Mouse (Mus musculus): ENCODE measurements around the gene Gm13057. TPM values are rescaled to one million over a fixed set of nuclear protein-coding genes. Genes with fewer than 3 reads are reported as not detected.
"Not testable (repeated sequence)": the region's sequence is repeated elsewhere in the genome, so short reads cannot be mapped to it uniquely, and the experiment has no call there.

The Gm13057 gene
- not detected in 2 replicates for polyA plus RNA-seq (2015; fragmentation: Nextera tagmentation; extraction: Ambion mirVana)

DNA sequence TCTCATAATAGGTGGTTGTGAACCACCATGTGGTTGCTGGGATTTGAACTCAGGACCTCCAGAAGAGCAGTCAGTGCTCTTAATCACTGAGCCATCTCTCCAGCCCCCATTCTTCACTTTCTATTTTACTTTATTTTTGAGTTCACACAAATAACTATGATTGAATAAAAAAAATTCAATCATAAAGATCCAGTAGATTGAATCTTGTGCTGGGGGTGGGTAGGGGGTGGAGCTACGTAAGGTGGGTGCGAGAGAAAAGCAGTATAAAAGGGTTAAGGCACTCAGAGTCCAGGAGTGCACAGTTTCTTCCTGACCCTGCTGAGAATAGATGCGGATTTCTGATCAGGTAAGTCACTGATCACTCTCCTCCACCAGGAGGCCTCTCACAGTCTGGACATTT, at the start of gene Gm13057, which contains the start of gene BC080695:
TSS of gene Gm13057 (plus strand) at position 310 of the 400 bp plus-strand sequence.
TSS of gene BC080695 (plus strand) at position 301 of the 400 bp plus-strand sequence.
- WGBS = no CpG with 5 or more reads among the region's 3 CpGs
- ATAC-seq (ENCODE audit: low FRiP score, low read depth) = not testable (repeated sequence)

DNA sequence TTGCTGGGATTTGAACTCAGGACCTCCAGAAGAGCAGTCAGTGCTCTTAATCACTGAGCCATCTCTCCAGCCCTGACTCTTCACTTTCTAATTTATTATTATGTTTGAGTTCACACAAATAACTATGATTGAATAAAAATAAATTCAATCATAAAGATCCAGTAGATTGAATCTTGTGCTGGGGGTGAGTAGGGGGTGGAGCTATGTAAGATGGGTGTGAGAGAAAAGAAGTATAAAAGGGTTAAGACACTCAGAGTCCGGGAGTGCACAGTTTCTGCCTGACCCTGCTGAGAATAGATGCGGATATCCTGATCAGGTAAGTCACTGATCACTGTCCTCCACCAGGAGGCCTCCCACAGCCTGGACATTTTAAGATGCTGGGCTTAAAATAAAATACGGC, 40.5 kb upstream of the Gm13057 start, which contains the start of gene Gm13043:
TSS of gene Gm13043 (plus strand) at position 301 of the 400 bp plus-strand sequence.
- H3K27ac ChIP-seq = no peak within 1 kb of the TSS
- H3K27me3 ChIP-seq = no peaks in the 10 kb centered on the region
- no peak within 1 kb of the TSS for H3K9ac ChIP-seq
- H3K4me3 ChIP-seq = no peak within 1 kb of the TSS
- no peak for ATAC-seq (ENCODE audit: low FRiP score, low read depth)
- H3K4me2 ChIP-seq (replicated peaks) = no peak within 1 kb of the TSS
- no peaks in the 10 kb centered on the region for H3K4me1 ChIP-seq
- WGBS = 83% methylated on average over 3 of the region's 3 CpGs
- H3K36me3 ChIP-seq = no peaks in the 10 kb centered on the region
- H3K9me3 ChIP-seq = no peaks in the 10 kb centered on the region

More for the DNA sequence above, at the start of gene Gm13057, which contains the start of gene BC080695:
- H3K4me3 ChIP-seq; H3K9me3 ChIP-seq; H3K36me3 ChIP-seq; H3K27ac ChIP-seq; H3K27me3 ChIP-seq; H3K9ac ChIP-seq; H3K4me1 ChIP-seq; H3K4me2 ChIP-seq (replicated peaks): not testable (repeated sequence)

DNA sequence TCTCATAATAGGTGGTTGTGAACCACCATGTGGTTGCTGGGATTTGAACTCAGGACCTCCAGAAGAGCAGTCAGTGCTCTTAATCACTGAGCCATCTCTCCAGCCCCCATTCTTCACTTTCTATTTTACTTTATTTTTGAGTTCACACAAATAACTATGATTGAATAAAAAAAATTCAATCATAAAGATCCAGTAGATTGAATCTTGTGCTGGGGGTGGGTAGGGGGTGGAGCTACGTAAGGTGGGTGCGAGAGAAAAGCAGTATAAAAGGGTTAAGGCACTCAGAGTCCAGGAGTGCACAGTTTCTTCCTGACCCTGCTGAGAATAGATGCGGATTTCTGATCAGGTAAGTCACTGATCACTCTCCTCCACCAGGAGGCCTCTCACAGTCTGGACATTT, 15.9 kb upstream of the Gm13057 start, which contains the start of gene Gm13040:
TSS of gene Gm13040 (plus strand) at position 301 of the 400 bp plus-strand sequence.
- not testable (repeated sequence) for H3K27ac ChIP-seq; H3K4me3 ChIP-seq; H3K4me2 ChIP-seq (replicated peaks); H3K36me3 ChIP-seq; H3K9me3 ChIP-seq; H3K27me3 ChIP-seq; H3K4me1 ChIP-seq; ATAC-seq (ENCODE audit: low FRiP score, low read depth); H3K9ac ChIP-seq
- WGBS = no CpG with 5 or more reads among the region's 3 CpGs

Other genes starting within 250 kb of the Gm13057 start
- 1.0 TPM in 2 replicates for gene Lrrc38, start 202.0 kb upstream of the Gm13057 start, polyA plus RNA-seq (2015; fragmentation: Nextera tagmentation; extraction: Ambion mirVana)
- gene Pramel1, start 157.3 kb upstream of the Gm13057 start, polyA plus RNA-seq (2015; fragmentation: Nextera tagmentation; extraction: Ambion mirVana) = not detected in 2 replicates
- 22.3 and 24.3 TPM in 2 replicates for gene Pramef8, start 139.3 kb upstream of the Gm13057 start, polyA plus RNA-seq (2015; fragmentation: Nextera tagmentation; extraction: Ambion mirVana)
- gene Oog4, start 101.4 kb upstream of the Gm13057 start, polyA plus RNA-seq (2015; fragmentation: Nextera tagmentation; extraction: Ambion mirVana) = not detected in 2 replicates
- gene Gm13043, start 40.4 kb upstream of the Gm13057 start, polyA plus RNA-seq (2015; fragmentation: Nextera tagmentation; extraction: Ambion mirVana) = not detected in 2 replicates
- not detected in 2 replicates for gene Gm13040, start 15.8 kb upstream of the Gm13057 start, polyA plus RNA-seq (2015; fragmentation: Nextera tagmentation; extraction: Ambion mirVana)
- not detected in 2 replicates for gene BC080695, start within 50 bp of the Gm13057 start, polyA plus RNA-seq (2015; fragmentation: Nextera tagmentation; extraction: Ambion mirVana)
- not detected in 2 replicates for gene Gm13083, start 63.3 kb downstream of the Gm13057 start, polyA plus RNA-seq (2015; fragmentation: Nextera tagmentation; extraction: Ambion mirVana)
- not detected in 2 replicates for gene Gm13088, start 105.5 kb downstream of the Gm13057 start, polyA plus RNA-seq (2015; fragmentation: Nextera tagmentation; extraction: Ambion mirVana)
- gene Gm13089, start 151.0 kb downstream of the Gm13057 start, polyA plus RNA-seq (2015; fragmentation: Nextera tagmentation; extraction: Ambion mirVana) = not detected in 2 replicates
- not detected in 2 replicates for gene Gm13078, start 167.7 kb downstream of the Gm13057 start, polyA plus RNA-seq (2015; fragmentation: Nextera tagmentation; extraction: Ambion mirVana)
- not detected in 2 replicates for gene Gm13023, start 237.6 kb downstream of the Gm13057 start, polyA plus RNA-seq (2015; fragmentation: Nextera tagmentation; extraction: Ambion mirVana)